Mouse (Mus musculus) embryo, embryonic 10.5 days (tissue): ENCODE measurements around the gene Hist2h3c2.
"Not testable (repeated sequence)": the region's sequence is repeated elsewhere in the genome, so short reads cannot be mapped to it uniquely, and the experiment has no call there.

Source experiments
- DNase-seq: peaks from one replicate; pipeline ENCODE4 v3.0.0-alpha.2; 2015; ENCODE audit warnings: low spot score

Gene Hist2h3c2

DNA sequence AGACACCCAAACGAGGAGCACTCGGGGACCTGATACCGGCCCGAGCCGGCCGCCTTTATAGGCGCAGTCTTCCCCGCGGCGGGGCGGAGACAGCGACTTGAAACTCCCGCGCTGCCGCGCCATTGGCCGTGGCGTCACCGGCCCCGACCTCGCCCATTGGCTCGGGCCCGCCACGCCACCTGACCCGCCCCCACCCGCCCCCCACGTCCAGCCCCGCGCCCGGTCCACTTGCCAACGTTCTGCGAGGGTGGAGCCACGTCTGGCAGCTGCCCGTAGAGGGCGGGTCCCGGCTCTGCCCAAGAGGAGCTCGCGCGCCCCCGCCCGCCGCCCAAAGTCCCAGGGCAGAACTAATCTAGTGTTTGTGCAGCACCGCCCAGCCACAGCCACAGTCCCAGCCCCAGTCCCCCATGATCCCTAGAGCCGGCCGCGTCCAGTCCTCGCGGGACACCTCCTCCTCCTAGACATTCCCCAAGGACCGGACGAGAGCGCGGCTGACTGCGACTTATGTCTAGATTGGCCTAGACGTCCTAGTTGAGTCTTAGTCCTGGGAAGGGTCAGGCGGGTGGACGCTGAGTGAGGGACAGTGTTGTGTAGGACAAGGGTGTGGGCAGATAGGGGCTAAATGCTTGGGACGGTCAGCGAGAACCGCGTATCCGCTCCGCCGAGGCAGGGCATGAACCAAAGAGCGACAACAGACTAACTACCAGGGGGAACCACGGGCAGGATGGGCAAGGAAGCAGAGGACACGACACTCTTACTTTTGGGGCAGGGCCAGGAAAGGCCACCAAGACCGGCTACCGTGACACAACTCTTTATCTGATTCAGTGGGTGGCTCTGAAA, at the start of gene Hist2h3c2:
Gene Hist2h3c2 (minus strand): TSS at position 174 of the 840 bp plus-strand sequence.
- not testable (repeated sequence) for DNase-seq

DNA sequence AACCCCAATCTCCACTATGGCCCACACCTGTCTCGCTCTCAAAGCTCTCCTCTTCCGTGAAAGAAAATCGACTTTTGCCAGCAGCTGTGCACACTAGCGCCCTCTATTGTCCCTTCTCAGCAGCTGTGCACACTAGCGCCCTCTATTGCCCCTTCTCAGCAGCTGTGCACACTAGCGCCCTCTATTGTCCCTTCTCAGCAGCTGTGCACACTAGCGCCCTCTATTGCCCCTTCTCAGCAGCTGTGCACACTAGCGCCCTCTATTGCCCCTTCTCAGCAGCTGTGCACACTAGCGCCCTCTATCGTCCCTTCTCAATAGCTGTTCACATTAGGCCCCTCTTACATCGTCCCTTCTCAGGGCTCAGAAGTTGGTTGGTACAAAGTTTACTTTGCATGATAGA, 48.4 kb upstream of the Hist2h3c2 start:
- DNase-seq, result not testable (repeated sequence)

DNA sequence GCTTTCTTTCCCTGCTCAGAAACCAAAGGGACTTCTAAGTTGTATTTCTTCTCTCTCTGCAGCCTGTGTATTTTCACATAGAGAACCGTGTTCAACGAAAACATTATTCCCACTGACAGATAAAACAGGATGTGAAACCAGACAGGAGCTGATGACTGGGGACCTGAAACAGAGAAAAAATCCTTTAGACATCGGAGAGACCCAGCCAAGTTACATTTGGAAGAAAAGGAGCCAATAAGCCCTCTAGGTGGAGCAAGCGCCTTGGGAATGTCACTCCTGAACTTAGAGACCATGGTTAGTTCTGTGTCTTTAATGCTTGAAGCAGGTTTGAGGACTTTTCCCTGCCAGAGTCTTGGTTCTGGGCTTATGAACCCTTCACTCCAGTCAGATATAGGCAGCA, 45.5 kb upstream of the Hist2h3c2 start:
- DNase-seq, result peak; percentile 77

DNA sequence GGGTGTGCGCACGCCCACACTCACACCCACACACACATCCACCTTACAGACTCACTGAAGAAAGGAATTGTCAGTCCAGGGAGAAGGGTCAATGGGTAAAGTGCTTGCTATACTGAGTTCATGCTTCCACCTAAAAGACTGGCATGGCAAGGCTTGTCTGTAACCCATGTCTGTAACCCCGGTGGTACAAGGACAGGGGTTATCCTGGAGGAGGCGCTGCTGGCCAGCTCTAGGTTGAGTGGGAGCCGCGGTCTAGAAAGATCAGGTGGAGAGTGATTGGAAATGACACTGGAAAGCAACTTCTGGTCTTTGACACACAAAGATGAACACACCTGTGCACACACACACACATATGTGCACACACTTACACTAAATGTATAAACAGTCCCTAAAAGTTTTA, 41.7 kb upstream of the Hist2h3c2 start:
- no peak for DNase-seq

DNA sequence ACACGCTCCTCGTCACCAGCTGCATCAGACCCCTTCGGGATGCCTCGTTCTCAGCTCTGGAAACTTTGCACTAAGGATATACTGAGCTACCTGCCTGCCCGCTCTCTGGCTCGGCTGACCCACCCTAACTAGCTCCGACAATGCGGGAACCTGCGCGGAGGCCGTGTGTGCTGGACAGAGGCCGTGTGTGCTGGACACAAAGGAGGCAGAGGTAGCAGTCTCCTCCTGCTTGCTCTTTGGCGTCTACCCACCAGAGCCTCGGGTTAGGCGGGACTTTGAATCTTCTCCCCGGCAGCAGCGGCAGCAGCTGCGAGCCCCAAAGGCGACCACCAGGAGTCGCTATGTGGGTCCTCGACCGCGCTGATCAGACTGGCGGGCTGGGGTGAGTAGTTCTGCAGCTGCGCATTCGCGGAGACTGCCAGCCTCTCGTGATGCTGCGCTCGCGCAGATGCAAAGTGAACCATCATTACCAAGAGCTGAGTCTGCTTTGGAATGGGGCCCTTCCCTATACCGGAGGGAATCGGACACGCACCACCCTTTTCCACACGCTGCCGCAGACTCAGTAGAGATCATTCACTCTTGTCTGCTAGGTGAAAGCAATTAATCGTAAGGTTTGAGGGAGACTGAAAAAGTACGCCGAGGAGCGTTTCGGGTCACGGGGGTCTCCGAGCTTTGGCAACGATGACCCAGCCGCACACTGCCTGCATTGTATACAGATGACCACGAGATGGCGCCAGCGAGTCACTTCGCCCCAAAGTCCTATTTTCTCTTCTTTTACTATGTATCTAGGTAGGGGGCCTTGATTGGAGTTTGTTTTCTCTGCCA, 39.1 kb upstream of the Hist2h3c2 start:
- peak; percentile 94 for DNase-seq

DNA sequence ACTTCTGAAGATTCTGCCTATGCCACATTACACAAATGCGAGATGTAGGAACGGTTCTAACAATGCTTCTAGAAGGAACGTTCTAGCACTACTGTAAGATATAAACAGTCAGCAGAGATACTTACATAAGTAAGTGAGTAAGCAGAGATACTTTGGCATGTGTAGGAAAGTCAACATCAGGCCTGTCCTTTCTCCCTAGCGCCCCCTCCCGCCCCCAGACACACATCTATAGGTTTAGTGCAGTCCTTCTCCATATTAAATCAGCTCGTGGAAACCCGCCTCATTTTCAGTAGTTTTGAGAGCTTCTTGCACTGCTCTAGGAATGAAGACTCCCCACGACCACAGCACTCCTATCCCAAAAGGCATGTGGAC, 38.5 kb upstream of the Hist2h3c2 start:
- DNase-seq, result peak; percentile 82

DNA sequence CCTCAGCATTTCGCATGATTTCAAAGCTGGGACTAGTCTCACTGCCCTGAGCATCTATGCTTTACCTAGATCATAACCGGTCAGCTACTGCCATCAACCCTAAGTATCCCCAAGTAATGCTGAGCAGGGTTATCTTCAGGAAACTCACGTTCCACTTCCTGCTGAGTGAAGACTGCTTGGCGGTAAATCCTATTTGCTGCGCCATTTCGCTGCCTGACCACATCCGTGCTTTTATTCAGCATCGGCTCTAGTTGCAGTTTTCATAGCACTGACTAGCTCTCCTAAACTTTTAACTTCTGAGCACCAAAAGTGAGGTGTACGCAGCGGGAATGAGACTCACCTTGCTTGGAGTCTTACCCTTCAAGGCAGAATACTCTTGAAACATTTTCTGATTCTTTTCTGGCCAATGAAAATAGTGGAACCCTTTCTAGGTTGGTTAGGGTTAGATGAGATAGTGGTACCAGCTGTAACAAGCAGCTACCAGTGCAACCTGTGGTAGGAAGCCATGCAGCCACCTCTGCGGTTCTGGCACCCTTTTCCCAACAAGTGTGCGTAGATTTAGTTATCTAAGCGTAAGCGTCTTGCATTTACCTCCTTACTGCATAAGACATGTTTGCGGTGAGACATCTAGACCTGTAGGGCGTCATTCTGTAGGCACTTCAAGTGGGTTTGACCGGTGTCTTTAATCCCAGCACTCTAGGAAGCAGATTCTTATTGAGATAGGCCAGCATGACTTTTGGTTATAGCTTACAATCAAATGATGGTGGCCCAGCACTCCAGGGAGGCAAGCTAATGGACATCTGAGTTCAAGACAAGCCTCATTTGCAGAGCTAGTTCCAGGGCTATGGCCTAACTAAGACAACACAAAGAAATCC, 34.9 kb upstream of the Hist2h3c2 start:
- no peak for DNase-seq

DNA sequence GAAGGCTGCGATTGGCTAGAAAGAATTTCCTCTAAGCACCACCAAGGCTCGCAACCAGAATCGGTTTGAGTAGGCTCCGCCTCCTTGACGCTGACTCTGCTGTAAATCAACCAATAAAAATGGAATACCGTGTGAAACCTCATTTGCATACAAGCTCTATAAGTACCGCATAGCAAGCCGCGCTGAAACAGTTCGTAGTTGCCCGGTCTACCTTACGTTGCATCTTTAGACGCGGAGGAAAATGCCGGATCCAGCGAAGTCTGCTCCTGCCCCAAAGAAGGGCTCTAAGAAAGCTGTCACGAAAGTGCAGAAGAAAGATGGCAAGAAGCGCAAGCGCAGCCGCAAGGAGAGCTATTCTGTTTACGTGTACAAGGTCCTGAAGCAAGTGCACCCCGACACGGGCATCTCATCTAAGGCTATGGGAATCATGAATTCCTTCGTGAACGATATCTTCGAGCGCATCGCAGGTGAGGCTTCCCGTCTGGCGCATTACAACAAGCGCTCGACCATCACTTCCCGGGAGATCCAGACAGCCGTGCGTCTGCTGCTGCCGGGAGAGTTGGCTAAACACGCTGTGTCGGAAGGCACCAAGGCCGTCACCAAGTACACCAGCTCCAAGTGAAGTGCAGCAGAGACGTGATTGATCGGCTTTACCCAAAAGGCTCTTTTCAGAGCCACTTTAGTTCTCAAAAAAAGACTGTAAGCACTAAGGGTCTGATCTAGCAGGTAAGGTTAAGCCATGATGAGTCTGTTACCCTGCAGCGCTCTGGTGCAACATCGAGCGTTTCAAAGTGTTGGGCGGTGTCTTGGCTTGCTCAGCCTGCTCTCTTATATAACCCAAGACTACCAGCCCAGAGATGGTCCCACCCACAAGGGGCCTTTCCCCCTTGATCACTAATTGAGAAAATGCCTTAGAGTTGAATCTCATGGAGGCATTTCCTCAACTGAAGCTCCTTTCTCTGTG, 30.9 kb upstream of the Hist2h3c2 start, which contains the start of gene Hist2h2bb:
Gene Hist2h2bb (plus strand): TSS at position 242 of the 964 bp plus-strand sequence.
- DNase-seq, result peak; percentile 99

DNA sequence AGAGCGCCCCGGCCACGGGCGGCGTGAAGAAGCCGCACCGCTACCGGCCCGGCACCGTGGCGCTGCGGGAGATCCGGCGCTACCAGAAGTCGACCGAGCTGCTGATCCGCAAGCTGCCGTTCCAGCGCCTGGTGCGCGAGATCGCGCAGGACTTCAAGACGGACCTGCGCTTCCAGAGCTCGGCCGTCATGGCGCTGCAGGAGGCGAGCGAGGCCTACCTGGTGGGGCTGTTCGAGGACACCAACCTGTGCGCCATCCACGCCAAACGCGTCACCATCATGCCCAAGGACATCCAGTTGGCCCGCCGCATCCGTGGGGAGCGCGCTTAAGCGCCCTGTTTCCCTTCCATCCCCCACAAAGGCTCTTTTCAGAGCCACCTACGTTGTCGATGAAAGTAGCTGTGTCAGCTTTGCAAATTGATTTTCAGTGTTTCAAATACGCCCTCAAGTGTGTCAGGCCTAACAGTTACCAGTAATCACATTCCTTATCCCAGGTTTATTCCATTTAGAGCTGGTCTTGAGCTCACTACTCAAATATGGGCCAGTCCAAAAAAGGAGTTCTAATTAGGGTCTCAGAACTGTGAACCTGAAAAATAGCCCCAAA, 29.9 kb upstream of the Hist2h3c2 start:
- DNase-seq, result not testable (repeated sequence)

DNA sequence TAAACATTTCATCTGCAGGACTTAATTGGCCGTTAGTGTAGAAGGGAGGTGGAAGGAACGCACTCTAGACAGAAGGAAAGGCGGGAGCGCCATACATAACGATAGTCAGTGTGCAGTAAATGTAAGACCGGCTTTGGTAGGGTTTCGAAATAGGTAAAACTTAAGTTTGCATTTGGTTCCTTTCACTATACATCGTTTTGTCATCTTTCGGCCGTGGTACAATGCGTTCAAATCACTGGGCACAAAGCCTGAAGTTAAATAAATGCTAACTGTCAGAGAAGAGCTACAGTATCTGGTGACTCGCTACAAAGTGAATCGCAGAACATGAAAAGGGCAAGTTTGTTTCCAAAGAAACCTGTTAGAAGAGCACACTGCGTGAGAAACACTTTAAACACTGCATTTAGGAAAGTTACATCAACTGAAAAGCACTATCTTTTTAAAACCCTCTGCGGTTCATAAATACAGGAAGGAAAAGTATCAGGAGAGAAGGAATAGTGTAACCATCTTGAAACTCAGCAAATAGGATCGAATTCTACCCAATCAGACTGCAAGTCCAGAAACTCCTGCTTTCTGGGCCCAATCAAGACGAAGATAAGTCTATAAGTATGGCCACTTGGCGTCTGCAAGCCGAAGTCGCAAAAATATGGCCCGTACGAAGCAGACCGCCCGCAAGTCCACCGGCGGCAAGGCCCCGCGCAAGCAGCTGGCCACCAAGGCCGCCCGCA, 29.3 kb upstream of the Hist2h3c2 start, which contains the start of gene Hist2h3b:
Gene Hist2h3b (plus strand): TSS at position 604 of the 725 bp plus-strand sequence.
- peak; percentile 88 for DNase-seq

DNA sequence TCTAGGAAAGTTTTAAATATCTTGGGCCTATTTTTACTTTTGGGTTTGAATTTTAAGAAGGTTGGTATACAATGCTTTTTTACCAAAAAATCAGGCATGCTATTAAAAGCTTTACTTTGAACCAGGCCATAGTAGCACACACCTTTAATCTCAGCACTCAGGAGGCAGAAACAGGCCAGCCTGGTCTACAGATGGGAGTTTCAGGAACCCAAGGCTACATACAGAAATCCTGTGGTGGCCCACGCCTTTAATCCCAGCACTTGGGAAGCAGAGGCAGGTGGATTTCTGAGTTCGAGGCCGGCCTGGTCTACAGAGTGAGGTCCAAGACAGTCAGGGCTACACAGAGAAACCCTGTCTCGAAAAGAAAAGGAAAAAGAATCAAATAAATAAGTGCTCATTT, 28.6 kb upstream of the Hist2h3c2 start:
- DNase-seq, result no peak

DNA sequence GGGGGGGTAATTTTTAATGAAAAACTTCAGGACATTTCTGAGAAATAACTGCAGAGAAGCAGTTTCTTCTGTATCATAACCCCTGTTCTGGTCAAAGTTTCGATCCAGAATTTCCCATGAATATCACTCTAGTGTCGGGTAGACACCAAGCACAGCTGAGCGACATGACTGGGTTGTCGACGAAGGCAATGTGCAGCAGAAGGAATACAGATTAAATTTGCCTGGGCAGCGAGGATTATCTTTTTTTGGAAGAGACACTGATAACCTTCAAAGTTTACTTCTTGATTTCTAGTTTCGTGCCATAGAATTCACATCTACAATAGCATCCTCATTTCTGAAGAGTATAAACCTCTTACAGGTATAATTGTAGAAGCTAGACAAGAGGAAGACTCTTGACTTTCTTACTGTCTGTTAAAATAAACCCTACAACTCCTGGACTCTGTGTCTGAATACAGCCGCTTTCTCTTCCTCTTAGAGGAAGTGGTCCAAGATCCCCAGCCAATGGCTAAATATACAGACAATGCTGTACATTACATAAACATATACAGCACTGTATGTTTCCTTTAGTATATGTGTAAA, 27.3 kb upstream of the Hist2h3c2 start:
- DNase-seq, result no peak

DNA sequence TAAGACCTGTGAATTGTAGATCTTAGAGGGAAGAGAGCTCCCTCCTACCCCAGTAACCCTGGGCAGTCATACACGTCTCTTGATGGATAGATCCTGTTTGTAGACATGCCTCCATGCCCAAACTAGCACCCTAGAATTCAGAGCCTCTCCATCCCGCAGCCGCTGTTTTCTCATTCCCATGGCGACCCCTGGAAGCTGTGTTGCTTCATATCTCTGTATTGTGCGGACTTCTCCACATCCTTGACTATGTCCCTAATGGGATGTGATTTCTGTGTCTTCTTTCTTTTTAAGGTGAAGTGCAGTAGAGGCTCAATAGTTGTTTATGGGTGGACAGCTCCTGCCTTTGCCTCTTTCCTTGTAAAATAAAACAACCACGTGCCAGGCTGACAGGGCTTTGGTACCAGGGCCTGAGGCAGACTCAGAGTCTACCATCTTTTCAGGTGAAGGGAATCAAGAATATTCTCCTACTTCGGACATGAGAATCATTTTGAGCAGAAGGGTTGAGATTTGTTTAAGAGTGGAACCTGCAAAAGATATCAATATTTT, 25.6 kb upstream of the Hist2h3c2 start:
- DNase-seq, result peak; percentile 61

DNA sequence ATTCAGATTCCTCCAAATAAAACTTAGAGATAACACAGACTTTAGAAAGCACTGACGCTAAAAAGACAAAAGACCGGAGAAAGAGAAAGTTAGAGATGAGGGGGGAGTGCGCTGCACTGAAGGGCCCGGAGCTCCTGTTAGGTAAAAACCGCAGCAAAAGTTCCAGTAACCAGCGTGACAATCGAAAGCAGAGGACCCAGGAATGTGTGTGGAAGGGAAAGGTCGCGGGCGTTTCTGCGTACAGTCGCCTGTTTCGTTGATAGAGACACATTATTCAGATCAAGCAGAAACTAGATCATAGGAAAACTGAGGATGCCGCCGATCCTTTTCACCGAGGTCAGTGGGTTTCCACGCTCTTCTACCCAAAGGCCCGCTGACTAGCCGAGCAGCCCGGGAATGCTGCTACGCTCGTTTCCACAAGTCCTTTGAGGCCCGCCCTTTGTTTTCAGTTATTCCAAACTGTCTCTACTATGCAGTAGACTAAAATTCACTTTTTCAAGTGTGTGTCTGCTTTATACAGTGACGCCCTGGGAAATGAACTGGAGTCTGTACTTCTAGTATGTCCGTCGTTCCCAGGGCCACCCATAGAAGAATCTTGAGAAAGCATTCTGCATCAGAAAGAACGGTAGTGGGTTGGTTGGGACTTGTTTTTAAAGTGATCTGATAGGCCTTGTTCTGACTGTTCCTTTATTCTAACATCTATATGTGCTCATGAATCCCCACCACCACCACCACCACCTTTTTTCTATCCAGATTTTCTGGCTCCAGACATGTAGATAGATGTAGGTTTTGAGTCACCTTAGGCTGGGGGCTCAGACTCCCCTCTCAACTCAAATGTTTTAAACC, 24.9 kb upstream of the Hist2h3c2 start:
- DNase-seq, result no peak

DNA sequence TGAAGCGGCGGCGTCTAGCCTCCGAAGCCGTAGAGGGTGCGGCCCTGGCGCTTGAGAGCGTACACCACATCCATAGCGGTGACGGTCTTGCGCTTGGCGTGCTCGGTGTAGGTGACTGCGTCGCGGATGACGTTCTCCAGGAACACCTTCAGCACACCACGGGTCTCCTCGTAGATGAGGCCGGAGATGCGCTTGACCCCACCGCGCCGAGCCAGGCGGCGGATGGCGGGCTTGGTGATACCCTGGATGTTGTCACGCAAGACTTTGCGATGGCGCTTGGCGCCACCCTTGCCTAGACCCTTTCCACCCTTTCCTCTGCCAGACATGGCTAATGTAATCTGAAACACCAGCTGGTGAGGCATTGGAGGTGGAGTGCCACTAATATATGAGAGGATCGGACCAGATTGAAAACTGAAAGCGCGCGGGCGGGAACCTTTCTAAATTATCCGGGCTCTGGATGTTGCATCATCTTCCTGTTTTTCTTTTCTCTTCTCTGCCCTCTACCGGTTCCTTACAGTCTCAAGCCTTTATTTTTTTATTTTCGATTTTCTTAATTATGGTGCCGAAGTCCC, 24.1 kb upstream of the Hist2h3c2 start, which contains the start of gene Hist2h4:
Gene Hist2h4 (minus strand): TSS at position 333 of the 572 bp plus-strand sequence.
- peak; percentile 99 for DNase-seq

DNA sequence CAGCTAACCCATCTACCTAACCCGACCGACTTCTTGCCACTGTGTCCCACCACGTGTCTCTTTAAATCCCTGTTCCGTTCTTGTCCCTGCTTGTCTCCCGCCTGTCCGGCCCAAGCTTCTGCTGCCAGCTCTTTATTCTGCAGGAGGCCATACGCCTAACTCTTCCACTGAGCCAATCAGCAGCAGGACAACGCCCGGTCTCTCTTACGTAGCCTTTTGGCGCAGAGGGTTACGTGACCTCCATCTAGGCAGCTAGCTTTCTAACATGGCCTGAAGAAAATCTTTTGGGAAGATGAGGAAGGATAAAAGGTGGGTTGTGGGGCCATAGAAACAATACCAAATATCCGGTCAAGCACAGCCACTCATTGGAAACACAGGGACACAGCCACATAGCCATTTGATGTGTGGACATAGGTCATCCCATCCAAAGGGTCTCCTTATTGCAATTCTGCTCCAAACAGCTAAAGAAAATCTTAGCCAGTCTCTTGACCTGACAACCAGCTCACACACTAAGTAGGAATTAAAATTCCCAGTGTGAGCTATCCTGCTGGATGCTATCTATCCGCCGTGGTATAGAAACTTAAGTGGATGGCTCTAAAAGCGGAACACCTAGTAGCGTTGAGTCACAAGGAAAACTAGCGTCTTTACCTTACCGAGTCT, 23.4 kb upstream of the Hist2h3c2 start:
- peak; percentile 91 for DNase-seq

DNA sequence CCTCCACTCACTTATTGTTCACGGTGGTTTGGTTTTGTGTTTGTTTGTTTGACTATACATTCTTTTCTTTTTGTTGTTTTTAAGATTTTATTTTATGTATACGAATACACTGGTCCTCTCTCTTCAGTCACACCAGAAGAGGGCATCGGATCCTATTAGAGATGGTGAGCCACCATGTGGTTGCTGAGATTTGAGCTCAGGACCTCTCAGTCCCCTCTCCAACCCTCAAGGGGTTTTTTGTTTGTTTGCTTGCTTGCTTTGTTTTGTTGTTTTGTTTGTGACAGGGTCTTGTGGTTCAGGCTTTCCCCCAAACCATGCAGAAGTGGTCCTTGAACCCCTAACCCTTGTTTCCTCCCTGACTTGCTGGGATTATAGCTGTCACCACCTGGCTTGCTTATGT, 22.7 kb upstream of the Hist2h3c2 start:
- DNase-seq, result no peak
